Comparison of ENCODE assay signal across 8 mouse cellular contexts in the genomic region with DNA sequence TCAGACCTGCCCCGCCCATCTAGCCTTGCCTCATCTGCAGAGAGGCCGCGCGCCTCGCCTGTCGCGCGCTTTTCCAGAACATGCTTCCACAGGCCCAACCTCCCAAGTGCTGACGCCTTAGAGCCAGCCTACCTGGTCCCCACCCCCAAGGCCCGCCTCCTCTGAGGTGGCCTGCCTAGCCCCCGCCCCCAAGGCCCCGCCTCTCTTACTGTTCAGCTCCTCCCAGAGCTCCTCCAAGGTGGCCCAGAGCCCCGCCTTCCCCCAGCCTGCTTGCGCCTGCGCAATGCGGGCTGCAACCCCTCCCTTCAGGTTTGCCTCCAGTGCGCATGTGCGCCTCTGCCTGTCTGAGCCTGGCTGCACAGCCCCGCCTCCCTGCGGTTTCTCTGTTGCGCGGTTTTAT. TPM values are rescaled to one million over a fixed set of nuclear protein-coding genes. Genes with fewer than 3 reads are reported as not detected.
DNase-seq lines count a peak whose midpoint lies in the region; ATAC-seq and TF ChIP-seq lines count a peak whose summit lies in the region.

No protein-coding gene starts in this region.

- H3K4me2 ChIP-seq in forebrain, embryonic 12.5 days: peak overlapping the region; percentile 59
- H3K4me2 ChIP-seq in heart, embryonic 15.5 days: peak overlapping the region; percentile 84
- H3K4me2 ChIP-seq in midbrain, postnatal 0 days (ENCODE audit: low read depth, low read length, poor library complexity, severe bottlenecking): peak overlapping the region; percentile 57

- H3K4me3 ChIP-seq in forebrain, embryonic 12.5 days (replicated peaks): peak overlapping the region; percentile 50
- H3K4me3 ChIP-seq in heart, embryonic 15.5 days: peak overlapping the region; percentile 60
- H3K4me3 ChIP-seq in midbrain, postnatal 0 days (ENCODE audit: low read depth, low read length): peak overlapping the region; percentile 42
- no peak overlapping the region; the same call in 1 of the 2 replicates for H3K4me3 ChIP-seq in spleen, adult 2 months (ENCODE audit: extremely low read depth, insufficient read depth, insufficient read length)

- DNase-seq in B cell, adult 2 months: peak; percentile 94
- DNase-seq in cerebellum, adult 11 months: peak; percentile 96
- peak; percentile 96 for DNase-seq in kidney, postnatal 10 days
- DNase-seq in liver: peak; percentile 96
- DNase-seq in midbrain, postnatal 0 days (ENCODE audit: low spot score): peak; percentile 95
- peak; percentile 63 to 86 for DNase-seq in spleen, adult 2 months (ENCODE audit: low read depth in 1 of 2, low spot score in 2 of 2)

- H3K27ac ChIP-seq in forebrain, embryonic 12.5 days: no peak overlapping the region
- no peak overlapping the region for H3K27ac ChIP-seq in heart, embryonic 15.5 days
- no peak overlapping the region for H3K27ac ChIP-seq in midbrain, postnatal 0 days (ENCODE audit: low read depth, low read length)
- no peak overlapping the region for H3K27ac ChIP-seq in spleen, adult 2 months (ENCODE audit: insufficient read depth, low read length)

- no peak overlapping the region for H3K9ac ChIP-seq in forebrain, embryonic 12.5 days
- H3K9ac ChIP-seq in heart, embryonic 15.5 days: no peak overlapping the region
- no peak overlapping the region for H3K9ac ChIP-seq in midbrain, postnatal 0 days (replicated peaks; ENCODE audit: low read length, poor library complexity, severe bottlenecking)

- WGBS in forebrain, embryonic 12.5 days: 60% methylated on average over 13 of the region's 22 CpGs
- WGBS in heart, embryonic 15.5 days: 38% methylated on average over 22 of the region's 22 CpGs
- WGBS in midbrain, postnatal 0 days: 61% methylated on average over 14 of the region's 22 CpGs
- 48% methylated on average over 22 of the region's 22 CpGs for WGBS in spleen, adult 2 months

- H3K9me3 ChIP-seq in forebrain, embryonic 12.5 days: peaks cover 20% of the 10 kb centered on the region
- peaks cover 4% of the 10 kb centered on the region; the same call in 1 of the 2 replicates for H3K9me3 ChIP-seq in heart, embryonic 15.5 days (replicated peaks)
- H3K9me3 ChIP-seq in midbrain, postnatal 0 days (ENCODE audit: low read length): no peaks in the 10 kb centered on the region

- peak; percentile 91 for ATAC-seq in forebrain, embryonic 12.5 days (ENCODE audit: low FRiP score)
- peak; percentile 94 for ATAC-seq in heart, embryonic 15.5 days (replicated peaks; ENCODE audit: insufficient number of reproducible peaks, insufficient read depth, low FRiP score, low read depth)
- ATAC-seq in midbrain, postnatal 0 days (ENCODE audit: low FRiP score): peak; percentile 95

- peak; percentile 40 for TF ChIP-seq CTCF in midbrain, postnatal 0 days (IDR thresholded peaks at IDR 0.05)
- no peak for TF ChIP-seq CTCF in spleen, adult 2 months (IDR thresholded peaks at IDR 0.05; ENCODE audit: extremely low read depth, insufficient read depth, insufficient read length, insufficient replicate concordance)

- TF ChIP-seq POLR2A in spleen, adult 2 months (IDR thresholded peaks at IDR 0.05; ENCODE audit: low read depth, low read length): no peak

- H3K4me1 ChIP-seq in forebrain, embryonic 12.5 days: 0 out of 2 replicates have a peak, but pooled peaks cover under 1% of the 10 kb centered on the region
- no peaks in the 10 kb centered on the region for H3K4me1 ChIP-seq in heart, embryonic 15.5 days (replicated peaks)
- no peaks in the 10 kb centered on the region for H3K4me1 ChIP-seq in midbrain, postnatal 0 days (ENCODE audit: insufficient read depth, low read length)
- H3K4me1 ChIP-seq in spleen, adult 2 months (ENCODE audit: control insufficient read depth, insufficient read depth, insufficient read length): no peaks in the 10 kb centered on the region

- H3K27me3 ChIP-seq in forebrain, embryonic 12.5 days: no peaks in the 10 kb centered on the region
- H3K27me3 ChIP-seq in heart, embryonic 15.5 days: no peaks in the 10 kb centered on the region
- H3K27me3 ChIP-seq in midbrain, postnatal 0 days (ENCODE audit: insufficient read depth, low read length): no peaks in the 10 kb centered on the region
- H3K27me3 ChIP-seq in spleen, adult 2 months (ENCODE audit: control insufficient read depth, insufficient read depth, low read length): peaks cover 1% of the 10 kb centered on the region; the same call in 1 of the 2 replicates

- peaks cover 1% of the 10 kb centered on the region; the same call in 1 of the 2 replicates for H3K36me3 ChIP-seq in forebrain, embryonic 12.5 days (replicated peaks)
- H3K36me3 ChIP-seq in heart, embryonic 15.5 days: no peaks in the 10 kb centered on the region
- H3K36me3 ChIP-seq in midbrain, postnatal 0 days (ENCODE audit: insufficient read depth, low read length): no peaks in the 10 kb centered on the region
- no peaks in the 10 kb centered on the region for H3K36me3 ChIP-seq in spleen, adult 2 months (ENCODE audit: control insufficient read depth, insufficient read depth, low read length)

RNA-seq across cellular contexts. Expression of a gene that starts 2.0 kb away (rescaled TPM):
- polyA plus RNA-seq in forebrain, embryonic 12.5 days (2016; fragmentation: Nextera tagmentation; extraction: Ambion mirVana): 9.4 and 12.8 TPM in 2 replicates
- 1.3 and 1.8 TPM in 2 replicates for polyA plus RNA-seq in heart, embryonic 15.5 days (2015; fragmentation: Nextera tagmentation; extraction: Ambion mirVana)
- total RNA-seq in midbrain, postnatal 0 days (2014; rRNA removed): 55.9 and 62.9 TPM in 2 replicates
- 4.7 and 6.7 TPM in 2 replicates for polyA plus RNA-seq in midbrain, postnatal 0 days (2015; fragmentation: Nextera tagmentation; extraction: Ambion mirVana)
- 0.35 and 0.42 TPM in 2 replicates for polyA plus RNA-seq in spleen, adult 2 months (2012; rRNA removed)

RNA-seq across cellular contexts. Expression of a gene that starts 2.1 kb away (rescaled TPM):
- polyA plus RNA-seq in forebrain, embryonic 12.5 days (2016; fragmentation: Nextera tagmentation; extraction: Ambion mirVana): 57.6 and 59.9 TPM in 2 replicates
- polyA plus RNA-seq in heart, embryonic 15.5 days (2015; fragmentation: Nextera tagmentation; extraction: Ambion mirVana): 57.7 and 57.8 TPM in 2 replicates
- total RNA-seq in midbrain, postnatal 0 days (2014; rRNA removed): 35.0 and 36.3 TPM in 2 replicates
- polyA plus RNA-seq in midbrain, postnatal 0 days (2015; fragmentation: Nextera tagmentation; extraction: Ambion mirVana): 44.6 and 49.2 TPM in 2 replicates
- 3.0 and 3.4 TPM in 2 replicates for polyA plus RNA-seq in spleen, adult 2 months (2012; rRNA removed)

Comparison
In these comparisons a context has a peak if more than half of its experiments do, and no peak if none do; other contexts are left out.
1. RNA of a gene that starts 2.1 kb away (polyA plus RNA-seq): 57.7 to 57.8 TPM in heart, embryonic 15.5 days, 57.6 to 59.9 TPM in forebrain, embryonic 12.5 days and 44.6 to 49.2 TPM in midbrain, postnatal 0 days; 3.0 to 3.4 TPM in spleen, adult 2 months; every median in the first group is over 10 times any median in the second.
2. Peak in every context shown above with its lines, with median percentiles within 50 percentile points of each other: DNase-seq, ATAC-seq and H3K4me2 ChIP-seq.